Mouse (Mus musculus): Measurements from ENCODE around the gene Rimbp3. TPM values are rescaled to one million over a fixed set of nuclear protein-coding genes. Genes with fewer than 3 reads are reported as not detected.

The Rimbp3 gene
- polyA plus RNA-seq, 1 experiment from 2014 or later = 2.1 TPM

DNA sequence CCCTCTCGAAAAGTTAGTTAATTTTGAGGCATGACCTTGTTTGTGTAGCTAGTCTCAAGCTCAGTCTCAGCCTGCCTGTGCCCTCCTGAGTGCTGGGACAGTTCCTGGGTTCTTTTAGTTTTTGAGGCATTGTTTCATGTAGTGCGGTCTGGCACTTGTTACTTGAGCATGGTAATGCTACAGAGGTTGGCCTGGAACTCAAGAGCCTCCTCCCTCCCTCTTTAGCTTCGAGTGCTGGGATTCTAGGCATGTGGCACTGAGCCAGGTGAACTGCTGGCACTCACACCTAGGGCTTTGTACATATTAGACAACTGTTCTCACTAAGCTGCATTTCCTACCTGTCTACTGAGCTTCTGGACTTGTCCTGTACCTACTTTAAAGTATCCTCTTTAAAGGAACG lies 39.3 kb downstream of the Rimbp3 start:
- H3K36me3 ChIP-seq = no peaks in the 10 kb centered on the region
- H3K27me3 ChIP-seq (replicated peaks) = no peaks in the 10 kb centered on the region
- H3K4me1 ChIP-seq = peaks cover 27% of the 10 kb centered on the region; the same call in 1 of the 2 replicates
- no peak overlapping the region for H3K4me2 ChIP-seq
- ATAC-seq (ENCODE audit: low FRiP score) = no peak
- H3K4me3 ChIP-seq (replicated peaks) = no peak overlapping the region
- no peak overlapping the region for H3K27ac ChIP-seq (replicated peaks)
- no peaks in the 10 kb centered on the region for H3K9me3 ChIP-seq (replicated peaks)
- 76% methylated on average over 4 of the region's 4 CpGs for WGBS
- no peak overlapping the region for H3K9ac ChIP-seq (replicated peaks)

- no peaks in the 10 kb centered on the region for H3K9me3 ChIP-seq (replicated peaks)
- WGBS = 71% methylated on average over 6 of the region's 6 CpGs
Measured at GRCm38 (mm10) chr16:17249135-17249534, 40.7 kb downstream of the Rimbp3 start.

GRCm38 (mm10) chr16:17251539-17251938 lies 43.1 kb downstream of the Rimbp3 start:
- Histone ChIP-seq H3K4me1 (peaks cover 35% of the 10 kb centered on the region), H3K9me3 (replicated peaks) (no peaks in the 10 kb centered on the region), H3K4me2 (no peak overlapping the region), H3K36me3 (peaks cover 6% of the 10 kb centered on the region; the same call in 1 of the 2 replicates), H3K4me3 (replicated peaks) (no peak overlapping the region), H3K27ac (replicated peaks) (no peak overlapping the region), H3K27me3 (replicated peaks) (no peaks in the 10 kb centered on the region), H3K9ac (replicated peaks) (no peak overlapping the region)
- ATAC-seq (ENCODE audit: low FRiP score) = no peak
- 61% methylated on average over 3 of the region's 3 CpGs for WGBS

More at GRCm38 (mm10) chr16:17249135-17249534, 40.7 kb downstream of the Rimbp3 start:
- peaks cover 33% of the 10 kb centered on the region for H3K4me1 ChIP-seq
- H3K9ac ChIP-seq (replicated peaks) = no peak overlapping the region
- H3K4me2 ChIP-seq = no peak overlapping the region
- H3K27me3 ChIP-seq (replicated peaks) = no peaks in the 10 kb centered on the region
- no peak overlapping the region for H3K27ac ChIP-seq (replicated peaks)
- no peaks in the 10 kb centered on the region for H3K36me3 ChIP-seq
- no peak overlapping the region for H3K4me3 ChIP-seq (replicated peaks)
- ATAC-seq (ENCODE audit: low FRiP score) = no peak

DNA sequence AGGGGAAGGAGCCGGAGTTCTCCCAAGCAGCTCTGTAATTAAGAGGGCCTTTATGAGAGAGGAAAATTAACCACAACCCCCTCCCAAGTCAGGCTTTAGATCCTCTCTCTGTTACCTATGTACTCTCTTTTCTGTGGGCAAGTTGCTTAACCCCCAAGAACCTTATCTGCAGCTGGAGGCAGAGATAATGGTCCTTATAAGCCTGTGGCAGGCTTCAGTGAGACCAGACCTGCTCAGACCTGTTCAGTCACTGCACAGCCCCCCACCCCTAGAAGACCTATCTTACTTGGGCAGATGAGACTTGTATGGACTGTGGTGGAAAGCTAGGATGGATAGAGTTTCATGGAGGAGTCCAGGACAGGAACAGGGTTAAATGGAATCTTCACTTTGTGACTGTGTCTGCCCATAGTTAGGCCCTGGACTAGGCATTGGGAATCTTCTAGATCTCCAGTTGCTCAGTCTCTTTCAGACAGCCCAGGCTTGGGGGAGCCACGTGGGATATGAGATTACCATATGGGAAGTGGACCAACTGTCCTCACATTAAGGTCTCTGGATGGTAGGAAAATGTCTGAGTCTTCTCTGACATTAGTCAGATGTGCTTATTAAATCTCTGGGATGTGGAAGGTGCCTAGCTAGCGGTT lies 43.8 kb downstream of the Rimbp3 start:
- H3K4me3 ChIP-seq (replicated peaks) = no peak overlapping the region
- peaks cover 12% of the 10 kb centered on the region for H3K36me3 ChIP-seq
- ATAC-seq (ENCODE audit: low FRiP score) = no peak
- H3K27me3 ChIP-seq (replicated peaks) = no peaks in the 10 kb centered on the region
- peaks cover 35% of the 10 kb centered on the region for H3K4me1 ChIP-seq
- no peaks in the 10 kb centered on the region for H3K9me3 ChIP-seq (replicated peaks)
- no peak overlapping the region for H3K4me2 ChIP-seq
- no peak overlapping the region for H3K27ac ChIP-seq (replicated peaks)
- 78% methylated on average over 3 of the region's 3 CpGs for WGBS
- H3K9ac ChIP-seq (replicated peaks) = no peak overlapping the region

- no peak for ATAC-seq (ENCODE audit: low FRiP score)
- H3K4me2 ChIP-seq = no peak overlapping the region
- peaks cover 19% of the 10 kb centered on the region for H3K36me3 ChIP-seq
- H3K27me3 ChIP-seq (replicated peaks) = no peaks in the 10 kb centered on the region
- no peak overlapping the region for H3K4me3 ChIP-seq (replicated peaks)
- H3K4me1 ChIP-seq = peaks cover 34% of the 10 kb centered on the region
- no peak overlapping the region for H3K27ac ChIP-seq (replicated peaks)
- no peak overlapping the region for H3K9ac ChIP-seq (replicated peaks)
- no peaks in the 10 kb centered on the region for H3K9me3 ChIP-seq (replicated peaks)
- 78% methylated on average over 7 of the region's 7 CpGs for WGBS
Measured at GRCm38 (mm10) chr16:17252841-17253240, 44.4 kb downstream of the Rimbp3 start.

- Histone ChIP-seq H3K4me2 (no peak overlapping the region), H3K36me3 (peaks cover 31% of the 10 kb centered on the region), H3K4me3 (replicated peaks) (no peak overlapping the region), H3K27ac (replicated peaks) (no peak overlapping the region), H3K4me1 (peaks cover 34% of the 10 kb centered on the region), H3K27me3 (replicated peaks) (no peaks in the 10 kb centered on the region), H3K9me3 (replicated peaks) (no peaks in the 10 kb centered on the region), H3K9ac (replicated peaks) (no peak overlapping the region)
- no peak for ATAC-seq (ENCODE audit: low FRiP score)
- WGBS = 22% methylated on average over 4 of the region's 4 CpGs
Measured at GRCm38 (mm10) chr16:17254005-17254597, 45.7 kb downstream of the Rimbp3 start.

- WGBS = 84% methylated on average over 2 of the region's 2 CpGs
- no peak for ATAC-seq (ENCODE audit: low FRiP score)
- Histone ChIP-seq H3K27me3 (replicated peaks) (no peaks in the 10 kb centered on the region), H3K36me3 (peaks cover 36% of the 10 kb centered on the region), H3K27ac (replicated peaks) (no peak overlapping the region), H3K4me1 (peaks cover 32% of the 10 kb centered on the region), H3K9ac (replicated peaks) (no peak overlapping the region), H3K4me3 (replicated peaks) (no peak overlapping the region), H3K9me3 (replicated peaks) (no peaks in the 10 kb centered on the region), H3K4me2 (no peak overlapping the region)
Measured at GRCm38 (mm10) chr16:17255270-17255669, 46.9 kb downstream of the Rimbp3 start.

DNA sequence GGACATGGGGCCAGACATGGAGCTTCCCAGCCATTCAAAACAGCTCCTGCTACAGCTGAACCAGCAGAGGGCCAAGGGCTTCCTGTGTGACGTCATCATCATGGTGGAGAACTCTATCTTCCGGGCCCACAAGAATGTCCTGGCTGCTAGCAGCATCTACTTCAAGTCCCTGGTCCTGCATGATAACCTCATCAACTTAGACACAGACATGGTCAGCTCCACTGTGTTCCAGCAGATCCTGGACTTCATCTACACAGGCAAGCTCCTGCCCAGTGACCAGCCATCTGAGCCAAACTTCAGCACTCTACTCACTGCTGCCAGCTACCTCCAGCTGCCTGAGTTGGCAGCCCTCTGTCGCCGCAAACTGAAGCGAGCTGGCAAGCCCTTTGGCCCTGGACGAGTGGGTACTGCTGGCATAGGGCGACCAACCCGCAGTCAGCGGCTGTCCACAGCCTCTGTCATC lies 49.0 kb downstream of the Rimbp3 start:
- H3K4me1 ChIP-seq = peaks cover 19% of the 10 kb centered on the region
- no peaks in the 10 kb centered on the region for H3K9me3 ChIP-seq (replicated peaks)
- H3K27me3 ChIP-seq (replicated peaks) = no peaks in the 10 kb centered on the region
- H3K27ac ChIP-seq (replicated peaks) = no peak overlapping the region
- WGBS = 90% methylated on average over 9 of the region's 9 CpGs
- no peak overlapping the region for H3K9ac ChIP-seq (replicated peaks)
- H3K4me2 ChIP-seq = no peak overlapping the region
- no peak overlapping the region for H3K4me3 ChIP-seq (replicated peaks)
- ATAC-seq (ENCODE audit: low FRiP score) = peak; percentile 42; the same call in 1 of the 2 replicates
- H3K36me3 ChIP-seq = peaks cover 45% of the 10 kb centered on the region

- no peaks in the 10 kb centered on the region for H3K27me3 ChIP-seq (replicated peaks)
- peaks cover 5% of the 10 kb centered on the region for H3K4me1 ChIP-seq
- no peak overlapping the region for H3K4me2 ChIP-seq
- WGBS = 96% methylated on average over 12 of the region's 12 CpGs
- no peak for ATAC-seq (ENCODE audit: low FRiP score)
- no peaks in the 10 kb centered on the region for H3K9me3 ChIP-seq (replicated peaks)
- peaks cover 45% of the 10 kb centered on the region for H3K36me3 ChIP-seq
- no peak overlapping the region for H3K9ac ChIP-seq (replicated peaks)
- H3K4me3 ChIP-seq (replicated peaks) = no peak overlapping the region
- no peak overlapping the region for H3K27ac ChIP-seq (replicated peaks)
Measured at GRCm38 (mm10) chr16:17258917-17259316, 50.5 kb downstream of the Rimbp3 start.

- ATAC-seq (ENCODE audit: low FRiP score) = no peak
- no peak overlapping the region for H3K4me3 ChIP-seq (replicated peaks)
- no peaks in the 10 kb centered on the region for H3K9me3 ChIP-seq (replicated peaks)
- no peaks in the 10 kb centered on the region for H3K4me1 ChIP-seq
- peaks cover 39% of the 10 kb centered on the region for H3K36me3 ChIP-seq
- no peak overlapping the region for H3K9ac ChIP-seq (replicated peaks)
- H3K27ac ChIP-seq (replicated peaks) = no peak overlapping the region
- no peaks in the 10 kb centered on the region for H3K27me3 ChIP-seq (replicated peaks)
- no peak overlapping the region for H3K4me2 ChIP-seq
- WGBS = 89% methylated on average over 1 of the region's 1 CpGs
Measured at GRCm38 (mm10) chr16:17261341-17261740, 52.9 kb downstream of the Rimbp3 start.

Measured in neural tube, embryonic 15.5 days (tissue).